Mouse (Mus musculus) bone marrow, adult 2 months (tissue): Measurements from ENCODE around the gene Bscl2.

Source experiments
- CTCF ChIP-seq: fragments of 200-500 bp; IDR thresholded peaks from 2 replicates; pipeline ENCODE4 v1.5.1; 2011; ENCODE audit warnings: low read length, control low read depth; ENCODE audit not compliant: control insufficient read depth, insufficient read depth
- POLR2A ChIP-seq: fragments of 200-500 bp; IDR thresholded peaks from 2 replicates; pipeline ENCODE4 v1.6.1; 2011; ENCODE audit warnings: low read depth, mild to moderate bottlenecking, control low read depth, low read length, borderline replicate concordance; ENCODE audit not compliant: control insufficient read depth

GRCm38 (mm10) chr19:8818301-8818798 lies 18.9 kb upstream of the Bscl2 start:
- TF ChIP-seq POLR2A = no peak
- TF ChIP-seq CTCF = no peak
